ENCODE assay signal across 10 mouse cellular contexts in the genomic region with DNA sequence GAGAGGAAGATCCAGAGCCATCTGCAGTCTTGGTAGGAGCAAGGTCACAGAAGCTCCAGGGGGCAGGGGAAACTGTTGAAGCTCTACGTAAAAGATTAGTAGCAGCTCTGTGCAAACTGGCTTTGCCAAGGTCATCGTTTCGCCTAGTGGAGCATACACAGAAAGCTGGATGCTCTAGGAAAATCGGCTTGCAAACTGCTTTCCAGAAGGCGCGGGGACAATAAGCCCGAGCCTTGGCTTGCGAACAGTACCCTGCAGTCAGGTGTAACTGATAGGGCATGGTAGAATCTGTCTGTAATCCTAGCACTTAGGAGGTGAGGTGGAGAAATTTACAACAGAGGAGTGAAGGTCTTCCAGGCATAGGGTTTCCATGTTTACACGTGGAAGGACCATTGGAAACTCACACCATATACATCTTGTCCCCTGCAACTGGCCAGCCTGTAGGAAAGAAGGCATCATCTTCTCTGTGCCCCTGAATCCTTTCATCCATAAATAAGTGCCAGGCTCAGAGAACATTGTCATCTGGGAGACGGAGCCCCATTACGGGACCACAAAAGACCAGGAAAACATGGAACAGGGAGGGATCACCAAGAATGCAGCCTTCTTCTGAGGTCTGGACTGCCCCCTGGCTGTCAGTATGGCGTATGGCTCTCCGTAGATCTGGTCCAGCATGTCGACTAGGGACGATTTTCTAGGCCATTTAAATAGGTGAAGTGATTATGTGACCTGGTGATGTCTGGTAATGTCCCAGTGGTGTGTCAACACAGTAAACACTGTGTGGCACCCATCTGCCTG.
A peak's percentile ranks its signal among the peaks of the same experiment; 100 is the strongest.
DNase-seq lines count a peak whose midpoint lies in the region; ATAC-seq and TF ChIP-seq lines count a peak whose summit lies in the region.
"Had no signal": no experiment of that assay in that cellular context is flagged by ENCODE, and none has a peak within 500 bp of the region (broad histone marks: within the 10 kb centered on the region; RNA-seq: fewer than 3 reads in every experiment).

No protein-coding gene starts in this region.

- no peak for TF ChIP-seq CTCF in olfactory bulb, adult 2 months (IDR thresholded peaks at IDR 0.05; ENCODE audit: insufficient read depth, low read depth, low read length)

- no peak overlapping the region for H3K27ac ChIP-seq in limb, embryonic 11.5 days (replicated peaks; ENCODE audit: low read depth, low read length)
- no peak overlapping the region for H3K27ac ChIP-seq in limb, embryonic 10.5 days
- H3K27ac ChIP-seq in forebrain, embryonic 15.5 days (replicated peaks) = peak overlapping the region; percentile 59
- H3K27ac ChIP-seq in olfactory bulb, adult 2 months (ENCODE audit: insufficient read depth, low read depth, low read length) = peak overlapping the region; percentile 8
- H3K27ac ChIP-seq: limb, embryonic 12.5 days; stomach, embryonic 15.5 days had no signal

- peak; percentile 29 for DNase-seq in limb, embryonic 11.5 days (ENCODE audit: low spot score)
- no peak for DNase-seq in limb, embryonic 10.5 days (ENCODE audit: low spot score)
- DNase-seq in brain, adult 2 months (ENCODE audit: low read depth, low spot score) = peak; percentile 66
- no peak for DNase-seq in yolk sac, embryonic 10.5 days (ENCODE audit: low spot score)
- no peak for DNase-seq in gastrocnemius, postnatal 10 days
- DNase-seq in right cerebral cortex, postnatal 14 days = no peak

- TF ChIP-seq POLR2A in olfactory bulb, adult 2 months (IDR thresholded peaks at IDR 0.05; ENCODE audit: insufficient read depth, low read depth, low read length) = no peak

- no peaks in the 10 kb centered on the region for H3K27me3 ChIP-seq in limb, embryonic 11.5 days (ENCODE audit: control insufficient read depth, insufficient read depth, low read length)
- H3K27me3 ChIP-seq in limb, embryonic 10.5 days (ENCODE audit: low read depth, poor library complexity, severe bottlenecking) = no peaks in the 10 kb centered on the region
- H3K27me3 ChIP-seq in forebrain, embryonic 15.5 days = no peaks in the 10 kb centered on the region
- H3K27me3 ChIP-seq: limb, embryonic 12.5 days; stomach, embryonic 15.5 days had no signal

- no peak for ATAC-seq in limb, embryonic 11.5 days (ENCODE audit: insufficient number of reproducible peaks, low FRiP score, low TSS enrichment, low read depth)
- no peak for ATAC-seq in forebrain, embryonic 15.5 days (replicated peaks)

- 70% methylated on average over 15 of the region's 15 CpGs for WGBS in limb, embryonic 11.5 days
- WGBS in limb, embryonic 10.5 days = 73% methylated on average over 15 of the region's 15 CpGs
- WGBS in forebrain, embryonic 15.5 days = 66% methylated on average over 15 of the region's 15 CpGs
- 63% methylated on average over 15 of the region's 15 CpGs for WGBS in olfactory bulb, adult 2 months

- H3K9ac ChIP-seq in limb, embryonic 11.5 days (ENCODE audit: low read length) = no peak overlapping the region
- no peak overlapping the region for H3K9ac ChIP-seq in forebrain, embryonic 15.5 days (replicated peaks)
- H3K9ac ChIP-seq: limb, embryonic 12.5 days; stomach, embryonic 15.5 days had no signal

- no peak overlapping the region for H3K4me3 ChIP-seq in limb, embryonic 11.5 days (ENCODE audit: low read depth, low read length)
- no peak overlapping the region for H3K4me3 ChIP-seq in limb, embryonic 10.5 days
- H3K4me3 ChIP-seq in forebrain, embryonic 15.5 days = no peak overlapping the region
- H3K4me3 ChIP-seq in olfactory bulb, adult 2 months (ENCODE audit: insufficient read depth, low read depth, low read length) = no peak overlapping the region
- H3K4me3 ChIP-seq: limb, embryonic 12.5 days; stomach, embryonic 15.5 days had no signal

- H3K4me1 ChIP-seq in limb, embryonic 11.5 days (ENCODE audit: control insufficient read depth, insufficient read depth, low read length) = no peaks in the 10 kb centered on the region
- peaks cover 15% of the 10 kb centered on the region for H3K4me1 ChIP-seq in limb, embryonic 10.5 days
- peaks cover 30% of the 10 kb centered on the region for H3K4me1 ChIP-seq in forebrain, embryonic 15.5 days
- H3K4me1 ChIP-seq in olfactory bulb, adult 2 months (ENCODE audit: control insufficient read depth, insufficient read depth, low read length) = peaks cover 28% of the 10 kb centered on the region
- H3K4me1 ChIP-seq: limb, embryonic 12.5 days; stomach, embryonic 15.5 days had no signal

- H3K9me3 ChIP-seq in limb, embryonic 11.5 days (ENCODE audit: control insufficient read depth, low read length) = no peaks in the 10 kb centered on the region
- no peaks in the 10 kb centered on the region for H3K9me3 ChIP-seq in limb, embryonic 10.5 days (replicated peaks)
- no peaks in the 10 kb centered on the region for H3K9me3 ChIP-seq in forebrain, embryonic 15.5 days
- H3K9me3 ChIP-seq: limb, embryonic 12.5 days; stomach, embryonic 15.5 days had no signal

- H3K4me2 ChIP-seq in limb, embryonic 11.5 days (ENCODE audit: low read depth, severe bottlenecking) = no peak overlapping the region
- H3K4me2 ChIP-seq in forebrain, embryonic 15.5 days (replicated peaks) = no peak overlapping the region
- H3K4me2 ChIP-seq: limb, embryonic 12.5 days; stomach, embryonic 15.5 days had no signal

- no peaks in the 10 kb centered on the region for H3K36me3 ChIP-seq in limb, embryonic 11.5 days (ENCODE audit: control insufficient read depth, insufficient read depth, low read length)
- H3K36me3 ChIP-seq in limb, embryonic 10.5 days = no peaks in the 10 kb centered on the region
- H3K36me3 ChIP-seq in forebrain, embryonic 15.5 days = no peaks in the 10 kb centered on the region
- H3K36me3 ChIP-seq: limb, embryonic 12.5 days; stomach, embryonic 15.5 days had no signal

Comparison
In these comparisons a context has a peak if more than half of its experiments do, and no peak if none do; other contexts are left out.
1. DNase-seq: peak in limb, embryonic 11.5 days (single experiment) and brain, adult 2 months (single experiment); none in limb, embryonic 10.5 days (single experiment), yolk sac, embryonic 10.5 days (single experiment), gastrocnemius, postnatal 10 days (single experiment) and right cerebral cortex, postnatal 14 days (single experiment).
2. H3K27ac ChIP-seq: peak in forebrain, embryonic 15.5 days (single experiment) and olfactory bulb, adult 2 months (single experiment); none in limb, embryonic 11.5 days (single experiment) and limb, embryonic 10.5 days (single experiment).